Mouse (Mus musculus): ENCODE results near the gene Zfp13. TPM values are rescaled to one million over a fixed set of nuclear protein-coding genes. Genes with fewer than 3 reads are reported as not detected.
A peak's percentile ranks its signal among the peaks of the same experiment; 100 is the strongest.

Gene Zfp13
- polyA plus RNA-seq, 1 experiment from 2014 or later: 29.4 TPM

DNA sequence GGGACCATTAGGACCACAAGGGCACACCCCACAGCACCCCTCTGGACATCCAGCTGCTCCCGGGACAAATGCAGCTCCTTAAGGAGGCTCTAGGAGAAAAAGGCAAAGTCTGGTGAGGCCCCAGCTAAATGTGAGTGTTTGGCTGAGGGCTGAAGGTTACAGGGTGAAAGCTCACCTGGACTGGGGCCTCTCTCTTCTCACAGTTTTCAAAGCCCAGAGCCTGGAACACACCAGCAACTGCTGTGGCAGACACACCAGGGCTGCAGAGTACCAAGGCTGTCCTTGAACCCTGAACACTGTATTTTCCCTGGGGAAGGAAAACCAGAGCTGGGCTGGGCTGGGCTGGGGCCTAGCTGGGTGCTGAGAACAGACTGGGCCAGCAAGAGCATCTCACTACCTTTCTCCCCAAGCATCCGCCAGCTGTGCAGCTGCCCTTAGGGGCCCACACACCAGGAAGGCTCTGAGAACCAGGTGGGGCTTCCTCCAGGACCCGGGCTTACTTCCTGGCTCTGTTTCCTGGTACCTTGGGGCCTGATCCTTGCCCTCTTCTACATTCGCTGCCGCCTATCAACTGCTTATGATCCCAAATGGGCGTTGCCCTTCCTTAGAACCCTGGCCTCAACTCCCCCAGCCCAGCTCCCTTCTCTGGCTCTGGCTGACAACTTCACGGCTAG, 43.9 kb downstream of the Zfp13 start:
- Histone ChIP-seq H3K4me1 (ENCODE audit: control insufficient read depth, insufficient read depth, low read length) (peaks cover 7% of the 10 kb centered on the region), H3K27ac (ENCODE audit: low read length) (no peak overlapping the region), H3K4me2 (ENCODE audit: low read length) (no peak overlapping the region), H3K27me3 (ENCODE audit: control insufficient read depth, insufficient read depth, low read depth, low read length) (no peaks in the 10 kb centered on the region), H3K4me3 (ENCODE audit: low read depth, low read length) (no peak overlapping the region), H3K9me3 (replicated peaks; ENCODE audit: control insufficient read depth, low read length, poor library complexity, severe bottlenecking) (no peaks in the 10 kb centered on the region), H3K36me3 (ENCODE audit: control insufficient read depth, insufficient read depth, low read length) (peaks cover 28% of the 10 kb centered on the region), H3K9ac (ENCODE audit: low read depth, low read length) (no peak overlapping the region)
- WGBS: 80% methylated on average over 7 of the region's 7 CpGs
- no peak for ATAC-seq

DNA sequence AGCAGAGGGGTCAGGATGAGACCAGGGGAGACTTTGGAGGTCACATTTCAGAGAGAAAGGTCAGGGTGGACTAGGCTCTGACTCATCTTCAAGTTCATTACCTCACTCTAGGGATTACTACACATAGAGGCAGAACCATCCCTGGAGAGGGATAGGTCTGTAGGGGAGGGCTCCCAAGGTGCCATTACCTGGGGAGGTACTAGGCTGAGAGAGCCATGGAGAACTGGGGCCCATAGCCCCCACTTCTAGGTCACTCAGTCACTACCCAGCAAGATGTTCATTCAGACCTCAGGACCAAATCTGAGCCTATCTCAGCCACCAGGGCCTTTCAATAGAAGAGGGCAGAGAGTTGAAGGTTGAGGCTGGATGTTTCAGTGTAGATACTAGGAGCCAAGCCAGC, 45.0 kb downstream of the Zfp13 start:
- Histone ChIP-seq H3K4me3 (ENCODE audit: low read depth, low read length) (no peak overlapping the region), H3K27ac (ENCODE audit: low read length) (no peak overlapping the region), H3K9ac (ENCODE audit: low read depth, low read length) (no peak overlapping the region), H3K4me2 (ENCODE audit: low read length) (no peak overlapping the region), H3K27me3 (ENCODE audit: control insufficient read depth, insufficient read depth, low read depth, low read length) (no peaks in the 10 kb centered on the region), H3K4me1 (ENCODE audit: control insufficient read depth, insufficient read depth, low read length) (peaks cover 7% of the 10 kb centered on the region), H3K9me3 (replicated peaks; ENCODE audit: control insufficient read depth, low read length, poor library complexity, severe bottlenecking) (no peaks in the 10 kb centered on the region), H3K36me3 (ENCODE audit: control insufficient read depth, insufficient read depth, low read length) (peaks cover 28% of the 10 kb centered on the region)
- ATAC-seq: no peak

DNA sequence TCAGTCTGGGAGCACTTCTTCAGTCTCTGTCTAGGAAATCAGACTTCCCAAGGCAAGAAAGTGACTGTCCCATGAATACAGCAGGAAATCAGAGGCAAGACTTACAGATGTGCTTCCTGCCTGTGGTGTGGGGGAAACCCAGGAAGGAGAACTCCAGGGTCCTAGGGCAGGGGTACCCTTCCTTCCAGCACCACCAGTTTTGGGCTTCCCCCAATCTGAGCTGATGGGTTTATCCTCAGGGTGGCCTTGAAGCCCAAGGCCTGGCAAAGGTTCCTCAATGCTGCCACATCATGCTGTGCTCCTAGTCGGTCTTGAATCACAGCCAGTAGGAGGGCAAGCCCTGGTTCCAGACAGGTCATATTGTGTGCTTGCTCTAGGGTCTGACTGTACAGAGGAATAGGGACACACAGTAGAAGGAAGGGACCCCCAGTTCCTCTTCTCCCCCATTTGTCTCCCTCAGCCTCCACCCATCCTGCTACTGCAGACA, 45.6 kb downstream of the Zfp13 start:
- Histone ChIP-seq H3K4me3 (ENCODE audit: low read depth, low read length) (no peak overlapping the region), H3K27me3 (ENCODE audit: control insufficient read depth, insufficient read depth, low read depth, low read length) (no peaks in the 10 kb centered on the region), H3K9ac (ENCODE audit: low read depth, low read length) (no peak overlapping the region), H3K4me2 (ENCODE audit: low read length) (no peak overlapping the region), H3K9me3 (replicated peaks; ENCODE audit: control insufficient read depth, low read length, poor library complexity, severe bottlenecking) (no peaks in the 10 kb centered on the region), H3K36me3 (ENCODE audit: control insufficient read depth, insufficient read depth, low read length) (peaks cover 22% of the 10 kb centered on the region), H3K27ac (ENCODE audit: low read length) (no peak overlapping the region), H3K4me1 (ENCODE audit: control insufficient read depth, insufficient read depth, low read length) (peaks cover 7% of the 10 kb centered on the region)
- 75% methylated on average over 1 of the region's 1 CpGs for WGBS
- no peak for ATAC-seq

DNA sequence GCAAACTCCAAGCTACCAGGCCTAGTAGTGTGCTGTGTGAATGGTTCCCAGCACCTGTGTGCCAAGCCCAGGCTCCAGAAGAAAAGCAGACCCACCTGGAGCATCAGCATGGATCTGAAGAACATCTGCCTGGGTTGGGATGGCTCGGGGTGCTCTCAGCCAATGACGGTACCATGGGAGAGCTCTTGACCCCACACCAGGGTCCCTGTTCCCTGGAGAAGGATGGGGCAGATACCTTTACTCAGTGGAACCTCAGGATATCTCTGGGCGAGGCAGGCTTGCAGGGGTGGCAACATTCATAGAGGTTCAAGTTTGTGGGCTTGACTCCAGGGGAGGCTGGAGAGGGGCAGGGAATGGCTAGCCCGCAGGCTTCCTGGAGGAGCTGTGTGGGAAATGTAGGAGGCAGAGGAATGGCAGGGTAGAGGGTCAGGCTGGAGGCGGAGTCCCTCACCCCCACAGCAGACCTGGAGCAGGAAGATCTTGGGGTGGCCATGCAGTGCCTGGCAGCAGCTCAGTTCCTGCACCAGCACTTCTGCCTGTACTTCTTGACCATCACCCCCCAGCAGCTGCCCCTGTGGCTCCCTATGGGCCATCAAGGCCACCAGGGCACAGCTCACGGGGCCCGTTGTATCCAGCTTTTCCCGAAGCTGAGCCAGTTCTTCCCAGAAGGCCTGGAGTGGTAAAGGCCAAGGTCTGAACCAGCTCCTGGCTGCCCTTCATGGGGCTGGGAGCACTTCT, 46.2 kb downstream of the Zfp13 start:
- H3K27me3 ChIP-seq (ENCODE audit: control insufficient read depth, insufficient read depth, low read depth, low read length): no peaks in the 10 kb centered on the region
- no peak overlapping the region for H3K4me3 ChIP-seq (ENCODE audit: low read depth, low read length)
- H3K9ac ChIP-seq (ENCODE audit: low read depth, low read length): no peak overlapping the region
- H3K9me3 ChIP-seq (replicated peaks; ENCODE audit: control insufficient read depth, low read length, poor library complexity, severe bottlenecking): no peaks in the 10 kb centered on the region
- WGBS: 89% methylated on average over 8 of the region's 8 CpGs
- H3K27ac ChIP-seq (ENCODE audit: low read length): no peak overlapping the region
- ATAC-seq: no peak
- peaks cover 7% of the 10 kb centered on the region for H3K4me1 ChIP-seq (ENCODE audit: control insufficient read depth, insufficient read depth, low read length)
- H3K36me3 ChIP-seq (ENCODE audit: control insufficient read depth, insufficient read depth, low read length): peaks cover 20% of the 10 kb centered on the region
- H3K4me2 ChIP-seq (ENCODE audit: low read length): no peak overlapping the region

DNA sequence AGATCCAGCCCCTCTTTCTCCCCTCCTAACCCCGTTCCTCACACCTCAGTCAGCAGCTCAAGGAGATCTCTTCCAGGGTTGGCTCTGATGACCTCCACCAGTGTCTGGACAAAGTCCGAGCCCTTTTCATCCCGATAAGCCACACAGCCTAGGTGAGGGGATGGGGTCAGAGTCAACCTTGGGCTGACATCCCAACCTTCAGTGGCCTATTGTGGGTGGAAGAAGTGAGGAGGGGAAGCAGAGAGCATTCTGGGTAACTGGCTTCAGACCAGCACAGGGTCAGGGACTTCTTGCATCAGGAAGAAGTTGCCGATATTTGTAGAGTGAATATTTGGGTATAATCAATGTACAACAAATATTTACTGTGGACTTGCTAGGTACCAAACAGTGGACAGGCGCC, 47.3 kb downstream of the Zfp13 start:
- H3K27ac ChIP-seq (ENCODE audit: low read length): 0 out of 2 replicates have a peak overlapping the region, but pooled peaks have one; percentile 1
- H3K9ac ChIP-seq (ENCODE audit: low read depth, low read length): 0 out of 2 replicates have a peak overlapping the region, but pooled peaks have one; percentile 18
- H3K4me1 ChIP-seq (ENCODE audit: control insufficient read depth, insufficient read depth, low read length): peaks cover 7% of the 10 kb centered on the region
- H3K4me2 ChIP-seq (ENCODE audit: low read length): peak overlapping the region; percentile 66; the same call in 1 of the 2 replicates
- H3K9me3 ChIP-seq (replicated peaks; ENCODE audit: control insufficient read depth, low read length, poor library complexity, severe bottlenecking): no peaks in the 10 kb centered on the region
- ATAC-seq: no peak
- no peak overlapping the region for H3K4me3 ChIP-seq (ENCODE audit: low read depth, low read length)
- no peaks in the 10 kb centered on the region for H3K27me3 ChIP-seq (ENCODE audit: control insufficient read depth, insufficient read depth, low read depth, low read length)
- 73% methylated on average over 5 of the region's 5 CpGs for WGBS
- peaks cover 9% of the 10 kb centered on the region for H3K36me3 ChIP-seq (ENCODE audit: control insufficient read depth, insufficient read depth, low read length)

DNA sequence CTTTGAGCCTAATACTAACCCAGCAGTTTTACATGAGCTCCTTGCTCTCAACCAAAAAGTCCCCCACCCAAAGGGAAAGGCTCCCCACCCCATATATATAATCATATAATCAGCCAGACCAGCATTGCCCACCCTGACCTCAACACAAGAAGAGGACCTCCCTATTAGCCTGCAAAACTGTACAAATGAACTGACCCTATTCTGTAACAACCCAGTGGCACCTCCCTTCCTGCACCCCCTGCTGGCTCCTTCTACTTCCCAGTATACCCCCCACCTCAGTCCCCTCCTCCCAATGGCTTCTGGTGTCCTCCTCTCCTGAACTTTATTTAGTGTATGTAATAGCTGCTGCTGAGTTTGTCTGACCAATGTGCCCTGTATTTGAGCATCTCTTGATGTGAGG, 47.9 kb downstream of the Zfp13 start:
- Histone ChIP-seq H3K27ac (ENCODE audit: low read length) (peak overlapping the region; percentile 67), H3K9me3 (replicated peaks; ENCODE audit: control insufficient read depth, low read length, poor library complexity, severe bottlenecking) (no peaks in the 10 kb centered on the region), H3K4me2 (ENCODE audit: low read length) (peak overlapping the region; percentile 66), H3K4me3 (ENCODE audit: low read depth, low read length) (peak overlapping the region; percentile 44), H3K27me3 (ENCODE audit: control insufficient read depth, insufficient read depth, low read depth, low read length) (no peaks in the 10 kb centered on the region), H3K4me1 (ENCODE audit: control insufficient read depth, insufficient read depth, low read length) (peaks cover 7% of the 10 kb centered on the region), H3K9ac (ENCODE audit: low read depth, low read length) (peak overlapping the region; percentile 65), H3K36me3 (ENCODE audit: control insufficient read depth, insufficient read depth, low read length) (peaks cover 4% of the 10 kb centered on the region; the same call in 1 of the 2 replicates)
- ATAC-seq: no peak

DNA sequence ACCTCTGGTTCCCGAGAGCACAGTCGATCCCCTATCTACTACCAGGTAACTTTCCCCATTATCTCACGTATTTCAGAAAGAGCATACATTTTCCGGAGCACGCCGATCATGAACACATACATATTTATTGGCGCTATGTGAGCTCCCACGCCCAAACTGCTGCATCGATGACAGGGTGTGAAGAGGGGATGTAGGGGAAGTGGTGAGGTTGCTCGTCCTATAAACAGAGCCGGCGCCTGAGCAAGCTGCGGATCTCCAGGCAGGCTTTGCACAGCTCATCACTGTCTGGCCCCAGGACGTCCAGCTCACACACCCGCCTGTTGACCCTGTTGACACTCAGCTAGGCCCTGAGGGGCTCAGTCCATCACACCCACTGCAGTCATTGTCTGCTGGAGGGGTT, 48.4 kb downstream of the Zfp13 start:
- no peaks in the 10 kb centered on the region for H3K27me3 ChIP-seq (ENCODE audit: control insufficient read depth, insufficient read depth, low read depth, low read length)
- peak overlapping the region; percentile 44 for H3K4me3 ChIP-seq (ENCODE audit: low read depth, low read length)
- WGBS: 0% methylated on average over 15 of the region's 15 CpGs
- H3K9ac ChIP-seq (ENCODE audit: low read depth, low read length): peak overlapping the region; percentile 65
- peak overlapping the region; percentile 66 for H3K4me2 ChIP-seq (ENCODE audit: low read length)
- H3K4me1 ChIP-seq (ENCODE audit: control insufficient read depth, insufficient read depth, low read length): peaks cover 7% of the 10 kb centered on the region
- H3K36me3 ChIP-seq (ENCODE audit: control insufficient read depth, insufficient read depth, low read length): no peaks in the 10 kb centered on the region
- no peaks in the 10 kb centered on the region for H3K9me3 ChIP-seq (replicated peaks; ENCODE audit: control insufficient read depth, low read length, poor library complexity, severe bottlenecking)
- peak overlapping the region; percentile 67 for H3K27ac ChIP-seq (ENCODE audit: low read length)
- peak; percentile 22 for ATAC-seq

DNA sequence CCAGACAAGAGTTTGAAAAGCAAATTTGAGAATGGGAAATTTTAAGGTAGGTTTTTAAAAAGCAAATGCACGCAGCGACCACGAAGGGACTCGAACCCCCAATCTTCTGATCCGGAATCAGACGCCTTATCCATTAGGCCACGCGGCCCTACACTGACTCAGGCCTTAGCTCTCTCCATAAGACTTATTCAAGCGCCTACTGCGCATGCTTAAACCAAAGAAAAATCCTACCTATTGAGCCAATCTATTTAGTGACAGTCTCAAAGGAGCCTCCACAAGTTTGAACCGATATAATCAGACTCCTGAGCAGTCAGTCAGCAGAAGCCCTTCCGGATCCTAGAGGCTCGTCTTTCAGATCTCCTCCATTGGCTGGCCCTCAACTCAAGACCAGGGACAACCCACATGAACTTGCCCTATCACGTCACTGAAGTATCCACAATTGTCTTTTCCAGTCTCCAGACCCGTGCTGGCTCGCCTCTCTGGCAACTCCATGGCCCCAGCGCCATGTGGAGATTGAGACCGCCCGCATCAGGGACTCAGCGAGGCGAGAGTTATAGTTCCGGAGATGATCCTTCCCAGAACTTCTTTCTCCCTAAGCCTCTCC, 49.0 kb downstream of the Zfp13 start:
- H3K9ac ChIP-seq (ENCODE audit: low read depth, low read length): peak overlapping the region; percentile 65
- no peaks in the 10 kb centered on the region for H3K27me3 ChIP-seq (ENCODE audit: control insufficient read depth, insufficient read depth, low read depth, low read length)
- under 1% methylated on average over 22 of the region's 22 CpGs for WGBS
- H3K4me1 ChIP-seq (ENCODE audit: control insufficient read depth, insufficient read depth, low read length): peaks cover 7% of the 10 kb centered on the region
- H3K27ac ChIP-seq (ENCODE audit: low read length): peak overlapping the region; percentile 72
- H3K4me3 ChIP-seq (ENCODE audit: low read depth, low read length): peak overlapping the region; percentile 44
- H3K4me2 ChIP-seq (ENCODE audit: low read length): peak overlapping the region; percentile 66
- no peaks in the 10 kb centered on the region for H3K36me3 ChIP-seq (ENCODE audit: control insufficient read depth, insufficient read depth, low read length)
- no peaks in the 10 kb centered on the region for H3K9me3 ChIP-seq (replicated peaks; ENCODE audit: control insufficient read depth, low read length, poor library complexity, severe bottlenecking)
- peak; percentile 73 for ATAC-seq

DNA sequence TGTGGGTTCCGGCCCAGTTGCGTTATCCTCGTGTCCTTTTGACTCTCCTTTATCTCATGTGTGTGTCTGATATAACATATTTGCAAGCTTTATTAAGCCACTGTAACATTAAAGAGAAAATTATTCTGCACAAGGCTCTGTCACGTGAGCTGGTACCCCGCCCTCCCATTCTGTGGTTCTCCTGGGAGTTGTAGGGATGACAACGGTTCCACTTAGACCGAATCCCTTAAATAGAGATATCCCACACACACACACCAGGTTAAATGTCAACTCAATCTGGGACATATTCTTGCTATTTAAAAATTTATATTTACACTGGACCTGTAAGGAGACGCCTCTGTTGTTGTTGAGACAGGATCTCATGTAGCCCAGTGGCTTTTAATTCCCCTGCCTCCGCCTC, 49.8 kb downstream of the Zfp13 start:
- no peaks in the 10 kb centered on the region for H3K27me3 ChIP-seq (ENCODE audit: control insufficient read depth, insufficient read depth, low read depth, low read length)
- H3K9ac ChIP-seq (ENCODE audit: low read depth, low read length): peak overlapping the region; percentile 52
- no peaks in the 10 kb centered on the region for H3K36me3 ChIP-seq (ENCODE audit: control insufficient read depth, insufficient read depth, low read length)
- ATAC-seq: peak; percentile 13; the same call in 1 of the 2 replicates
- 5% methylated on average over 9 of the region's 9 CpGs for WGBS
- peaks cover 7% of the 10 kb centered on the region for H3K4me1 ChIP-seq (ENCODE audit: control insufficient read depth, insufficient read depth, low read length)
- H3K4me2 ChIP-seq (ENCODE audit: low read length): peak overlapping the region; percentile 66
- peak overlapping the region; percentile 72 for H3K27ac ChIP-seq (ENCODE audit: low read length)
- peak overlapping the region; percentile 44 for H3K4me3 ChIP-seq (ENCODE audit: low read depth, low read length)
- H3K9me3 ChIP-seq (replicated peaks; ENCODE audit: control insufficient read depth, low read length, poor library complexity, severe bottlenecking): no peaks in the 10 kb centered on the region
